Mouse (Mus musculus) embryo, embryonic 10 days (tissue): ENCODE results near the gene Tmc5.

Source experiments
- DNase-seq: peaks from one replicate; pipeline ENCODE4 v3.0.0-alpha.2; 2015; ENCODE audit warnings: low spot score

Gene Tmc5

GRCm38 (mm10) chr7:118697168-118697567 lies 100.1 kb downstream of the Tmc5 start:
- no peak for DNase-seq

GRCm38 (mm10) chr7:118698882-118699281 lies 101.8 kb downstream of the Tmc5 start:
- DNase-seq, result no peak

GRCm38 (mm10) chr7:118703144-118703561 lies 106.1 kb downstream of the Tmc5 start:
- DNase-seq, result no peak

GRCm38 (mm10) chr7:118704001-118704850 lies 107.1 kb downstream of the Tmc5 start:
- DNase-seq, result no peak

GRCm38 (mm10) chr7:118705101-118705961 lies 108.2 kb downstream of the Tmc5 start, which contains the start of gene Gde1:
TSS of gene Gde1 (minus strand) at chr7:118705778.
- peak; percentile 93 for DNase-seq

GRCm38 (mm10) chr7:118706051-118706450 lies 109.0 kb downstream of the Tmc5 start:
- DNase-seq, result no peak

GRCm38 (mm10) chr7:118706488-118706887 lies 109.4 kb downstream of the Tmc5 start:
- no peak for DNase-seq

GRCm38 (mm10) chr7:118707216-118707615 lies 110.1 kb downstream of the Tmc5 start:
- no peak for DNase-seq

- DNase-seq, result no peak
Observed at GRCm38 (mm10) chr7:118708002-118708401, 110.9 kb downstream of the Tmc5 start.

- no peak for DNase-seq
Observed at GRCm38 (mm10) chr7:118710776-118711175, 113.7 kb downstream of the Tmc5 start.

- peak; percentile 99 for DNase-seq
Observed at GRCm38 (mm10) chr7:118712228-118713173, 115.4 kb downstream of the Tmc5 start, which contains the start of gene Ccp110. TSS of gene Ccp110 (plus strand) at chr7:118712552.

- no peak for DNase-seq
Observed at GRCm38 (mm10) chr7:118714873-118715272, 117.8 kb downstream of the Tmc5 start.

- DNase-seq, result no peak
Observed at GRCm38 (mm10) chr7:118718066-118718465, 121.0 kb downstream of the Tmc5 start.

- DNase-seq, result no peak
Observed at GRCm38 (mm10) chr7:118723927-118724326, 126.8 kb downstream of the Tmc5 start.
